Comparison of ENCODE assay signal across 9 mouse cellular contexts in genomic region chr17:70844971-70845370, GRCm38 (mm10). TPM values are rescaled to one million over a fixed set of nuclear protein-coding genes. Genes with fewer than 3 reads are reported as not detected.
DNase-seq lines count a peak whose midpoint lies in the region; ATAC-seq lines count a peak whose summit lies in the region.
"Had no signal": no experiment of that assay in that cellular context is flagged by ENCODE, and none has a peak within 500 bp of the region (broad histone marks: within the 10 kb centered on the region; RNA-seq: fewer than 3 reads in every experiment).

No protein-coding gene starts in this region.

- ATAC-seq in hindbrain, embryonic 13.5 days (ENCODE audit: low FRiP score), result 0 out of 2 replicates have a peak, but pooled peaks have one; percentile 11
- no peak for ATAC-seq in hindbrain, embryonic 12.5 days (ENCODE audit: low FRiP score)
- no peak for ATAC-seq in megakaryocyte progenitor cell, adult 5-6 weeks (replicated peaks; ENCODE audit: poor library complexity)

- no peak overlapping the region for H3K27ac ChIP-seq in hindbrain, embryonic 13.5 days
- no peak overlapping the region; the same call in 1 of the 2 replicates for H3K27ac ChIP-seq in hindbrain, embryonic 12.5 days
- H3K27ac ChIP-seq in brown adipose tissue, adult 24 weeks (replicated peaks; ENCODE audit: low read depth, low read length), result peak overlapping the region; percentile 35

- H3K4me2 ChIP-seq in hindbrain, embryonic 13.5 days, result no peak overlapping the region
- no peak overlapping the region for H3K4me2 ChIP-seq in hindbrain, embryonic 12.5 days (replicated peaks)

- H3K4me3 ChIP-seq in hindbrain, embryonic 13.5 days, result no peak overlapping the region
- H3K4me3 ChIP-seq in hindbrain, embryonic 12.5 days, result no peak overlapping the region
- no peak overlapping the region for H3K4me3 ChIP-seq in brown adipose tissue, adult 24 weeks (ENCODE audit: insufficient read depth, low read depth, low read length)
- H3K4me3 ChIP-seq: myocyte had no signal

- 61% methylated on average over 10 of the region's 10 CpGs for WGBS in hindbrain, embryonic 13.5 days
- 77% methylated on average over 10 of the region's 10 CpGs for WGBS in hindbrain, embryonic 12.5 days

- no peaks in the 10 kb centered on the region; the same call in 1 of the 2 replicates for H3K36me3 ChIP-seq in hindbrain, embryonic 13.5 days
- peaks cover 27% of the 10 kb centered on the region for H3K36me3 ChIP-seq in hindbrain, embryonic 12.5 days

- no peaks in the 10 kb centered on the region for H3K9me3 ChIP-seq in hindbrain, embryonic 13.5 days
- no peaks in the 10 kb centered on the region for H3K9me3 ChIP-seq in hindbrain, embryonic 12.5 days (replicated peaks)

- H3K27me3 ChIP-seq in hindbrain, embryonic 13.5 days, result peaks cover 14% of the 10 kb centered on the region; the same call in 1 of the 2 replicates
- peaks cover 4% of the 10 kb centered on the region; the same call in 1 of the 2 replicates for H3K27me3 ChIP-seq in hindbrain, embryonic 12.5 days

- DNase-seq in adrenal gland, adult 2 months, result peak; percentile 51
- no peak for DNase-seq in adrenal gland, postnatal 10 days
- peak; percentile 41 for DNase-seq in kidney, postnatal 14 days
- DNase-seq in layer of hippocampus, postnatal 14 days (ENCODE audit: low spot score in 2 of 2), result no peak

- H3K4me1 ChIP-seq in hindbrain, embryonic 13.5 days (replicated peaks), result peaks cover 26% of the 10 kb centered on the region
- peaks cover 26% of the 10 kb centered on the region for H3K4me1 ChIP-seq in hindbrain, embryonic 12.5 days
- peaks cover 5% of the 10 kb centered on the region; the same call in 1 of the 2 replicates for H3K4me1 ChIP-seq in brown adipose tissue, adult 24 weeks (ENCODE audit: control insufficient read depth, insufficient read depth, insufficient read length, low read length)

- H3K9ac ChIP-seq in hindbrain, embryonic 13.5 days, result no peak overlapping the region
- H3K9ac ChIP-seq in hindbrain, embryonic 12.5 days, result no peak overlapping the region

RNA-seq across cellular contexts. Expression of gene Tgif1, which starts 8.4 kb away (rescaled TPM):
- total RNA-seq in adrenal gland, adult 2 months (2021), result 10 to 100 TPM; 39.3 to 56.3 TPM
- 27.8 and 30.3 TPM in 2 replicates for polyA plus RNA-seq in adrenal gland, adult 2 months (2012; rRNA removed)
- 10 to 100 TPM; 35.7 to 51.8 TPM for total RNA-seq in adrenal gland, postnatal 10 days (2021)
- 26.4 TPM in 2 replicates for polyA plus RNA-seq in hindbrain, embryonic 13.5 days (2015; fragmentation: Nextera tagmentation; extraction: Ambion mirVana)
- 66.8 and 68.7 TPM in 2 replicates for polyA plus RNA-seq in hindbrain, embryonic 12.5 days (2016; fragmentation: Nextera tagmentation; extraction: Ambion mirVana)
- polyA plus RNA-seq in brown adipose tissue, adult 24 weeks (2012; ENCODE audit: insufficient read depth, insufficient read length, missing spikeins), result 4.2 and 6.7 TPM in 2 replicates
- 77.5 and 85.6 TPM in 2 replicates for total RNA-seq in megakaryocyte progenitor cell, adult 5-6 weeks (2015)
- 47.0 and 53.9 TPM in 2 replicates for total RNA-seq in megakaryocyte progenitor cell, adult 5-6 weeks (2017)
- 1 to 10 TPM; 2.3 to 3.1 TPM for total RNA-seq in layer of hippocampus, postnatal 14 days (2021)

Comparison
In these comparisons a context has a peak if more than half of its experiments do, and no peak if none do; other contexts are left out.
1. DNase-seq: peak in adrenal gland, adult 2 months (single experiment) and kidney, postnatal 14 days (single experiment); none in adrenal gland, postnatal 10 days (single experiment) and layer of hippocampus, postnatal 14 days (0 of 2).
2. RNA of gene Tgif1, which starts 8.4 kb away (total RNA-seq): 47.0 to 85.6 TPM in megakaryocyte progenitor cell, adult 5-6 weeks, 39.3 to 56.3 TPM in adrenal gland, adult 2 months and 35.7 to 51.8 TPM in adrenal gland, postnatal 10 days; 2.3 to 3.1 TPM in layer of hippocampus, postnatal 14 days; every median in the first group is over 4 times any median in the second.